Mouse (Mus musculus): ENCODE data around the gene Kpnb1. TPM values are rescaled to one million over a fixed set of nuclear protein-coding genes. Genes with fewer than 3 reads are reported as not detected.

Kpnb1 gene
- polyA plus RNA-seq (2015; fragmentation: Nextera tagmentation; extraction: Ambion mirVana), result 39.6 and 40.4 TPM in 2 replicates

GRCm38 (mm10) chr11:97187764-97188642, at the start of gene Kpnb1:
TSS of gene Kpnb1 (minus strand) at chr11:97187881.
- peaks cover 22% of the 10 kb centered on the region for H3K36me3 ChIP-seq (ENCODE audit: control insufficient read depth, insufficient read depth, low read length)
- peak within 1 kb of the TSS; percentile 94 for H3K27ac ChIP-seq (ENCODE audit: low read length)
- H3K9me3 ChIP-seq (ENCODE audit: control insufficient read depth, low read length), result no peaks in the 10 kb centered on the region
- H3K4me3 ChIP-seq (ENCODE audit: low read length), result peak within 1 kb of the TSS; percentile 84
- no peaks in the 10 kb centered on the region for H3K27me3 ChIP-seq (ENCODE audit: control insufficient read depth, insufficient read depth, low read depth, low read length)
- under 1% methylated on average over 75 of the region's 101 CpGs for WGBS
- H3K4me1 ChIP-seq (replicated peaks; ENCODE audit: control insufficient read depth, insufficient read depth, low read length), result peaks cover 20% of the 10 kb centered on the region
- peak within 1 kb of the TSS; percentile 92 for H3K9ac ChIP-seq (ENCODE audit: low read length)
- peak within 1 kb of the TSS; percentile 93 for H3K4me2 ChIP-seq (ENCODE audit: low read depth, low read length)
- ATAC-seq (ENCODE audit: low read depth), result peak; percentile 95

- no peak overlapping the region for H3K27ac ChIP-seq (ENCODE audit: low read length)
- no peaks in the 10 kb centered on the region for H3K4me1 ChIP-seq (replicated peaks; ENCODE audit: control insufficient read depth, insufficient read depth, low read length)
- H3K4me3 ChIP-seq (ENCODE audit: low read length), result no peak overlapping the region
- 94% methylated on average over 5 of the region's 5 CpGs for WGBS
- ATAC-seq (ENCODE audit: low read depth), result no peak
- peaks cover 17% of the 10 kb centered on the region; the same call in 1 of the 2 replicates for H3K36me3 ChIP-seq (ENCODE audit: control insufficient read depth, insufficient read depth, low read length)
- no peak overlapping the region for H3K9ac ChIP-seq (ENCODE audit: low read length)
- no peaks in the 10 kb centered on the region for H3K27me3 ChIP-seq (ENCODE audit: control insufficient read depth, insufficient read depth, low read depth, low read length)
- H3K4me2 ChIP-seq (ENCODE audit: low read depth, low read length), result no peak overlapping the region
- H3K9me3 ChIP-seq (ENCODE audit: control insufficient read depth, low read length), result no peaks in the 10 kb centered on the region
Observed at GRCm38 (mm10) chr11:97232436-97232835, 44.8 kb upstream of the Kpnb1 start.

- Histone ChIP-seq H3K9ac (ENCODE audit: low read length) (no peak overlapping the region), H3K4me2 (ENCODE audit: low read depth, low read length) (no peak overlapping the region), H3K9me3 (ENCODE audit: control insufficient read depth, low read length) (no peaks in the 10 kb centered on the region), H3K27me3 (ENCODE audit: control insufficient read depth, insufficient read depth, low read depth, low read length) (no peaks in the 10 kb centered on the region), H3K4me1 (replicated peaks; ENCODE audit: control insufficient read depth, insufficient read depth, low read length) (no peaks in the 10 kb centered on the region), H3K36me3 (ENCODE audit: control insufficient read depth, insufficient read depth, low read length) (peaks cover 19% of the 10 kb centered on the region), H3K27ac (ENCODE audit: low read length) (no peak overlapping the region), H3K4me3 (ENCODE audit: low read length) (no peak overlapping the region)
- 83% methylated on average over 2 of the region's 2 CpGs for WGBS
- ATAC-seq (ENCODE audit: low read depth), result no peak
Observed at GRCm38 (mm10) chr11:97229396-97229795, 41.7 kb upstream of the Kpnb1 start.

GRCm38 (mm10) chr11:97228985-97229384, 41.3 kb upstream of the Kpnb1 start:
- Histone ChIP-seq H3K4me2 (ENCODE audit: low read depth, low read length) (no peak overlapping the region), H3K4me3 (ENCODE audit: low read length) (no peak overlapping the region), H3K4me1 (replicated peaks; ENCODE audit: control insufficient read depth, insufficient read depth, low read length) (no peaks in the 10 kb centered on the region), H3K36me3 (ENCODE audit: control insufficient read depth, insufficient read depth, low read length) (peaks cover 19% of the 10 kb centered on the region), H3K27me3 (ENCODE audit: control insufficient read depth, insufficient read depth, low read depth, low read length) (no peaks in the 10 kb centered on the region), H3K9ac (ENCODE audit: low read length) (no peak overlapping the region), H3K27ac (ENCODE audit: low read length) (no peak overlapping the region), H3K9me3 (ENCODE audit: control insufficient read depth, low read length) (no peaks in the 10 kb centered on the region)
- WGBS, result 82% methylated on average over 7 of the region's 7 CpGs
- ATAC-seq (ENCODE audit: low read depth), result no peak

GRCm38 (mm10) chr11:97226131-97226530, 38.5 kb upstream of the Kpnb1 start:
- no peaks in the 10 kb centered on the region for H3K27me3 ChIP-seq (ENCODE audit: control insufficient read depth, insufficient read depth, low read depth, low read length)
- no peak overlapping the region for H3K4me2 ChIP-seq (ENCODE audit: low read depth, low read length)
- no peak overlapping the region for H3K4me3 ChIP-seq (ENCODE audit: low read length)
- no peaks in the 10 kb centered on the region for H3K9me3 ChIP-seq (ENCODE audit: control insufficient read depth, low read length)
- no peak for ATAC-seq (ENCODE audit: low read depth)
- no peaks in the 10 kb centered on the region for H3K4me1 ChIP-seq (replicated peaks; ENCODE audit: control insufficient read depth, insufficient read depth, low read length)
- no peak overlapping the region for H3K9ac ChIP-seq (ENCODE audit: low read length)
- 95% methylated on average over 1 of the region's 1 CpGs for WGBS
- no peak overlapping the region for H3K27ac ChIP-seq (ENCODE audit: low read length)
- H3K36me3 ChIP-seq (ENCODE audit: control insufficient read depth, insufficient read depth, low read length), result peaks cover 27% of the 10 kb centered on the region

DNA sequence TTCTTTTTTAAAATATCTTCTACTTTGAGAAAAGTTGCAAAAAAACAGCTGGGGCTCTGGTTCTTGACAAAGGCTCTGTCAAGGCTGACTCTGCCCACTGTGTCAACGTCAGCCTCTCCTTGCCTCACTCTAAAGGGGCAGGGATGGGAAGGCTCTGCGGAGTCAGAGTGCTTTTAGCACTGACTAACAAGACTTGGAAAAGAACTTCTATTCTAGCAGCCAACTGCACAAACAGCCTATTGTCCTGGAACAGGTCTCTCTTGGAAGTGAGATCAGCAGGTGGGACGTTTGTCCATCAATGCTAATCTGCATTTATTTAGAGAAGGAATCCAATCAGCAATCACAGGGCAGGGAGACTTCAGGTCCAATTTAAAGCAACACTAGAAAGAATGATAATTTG, 35.8 kb upstream of the Kpnb1 start:
- no peaks in the 10 kb centered on the region for H3K4me1 ChIP-seq (replicated peaks; ENCODE audit: control insufficient read depth, insufficient read depth, low read length)
- H3K9me3 ChIP-seq (ENCODE audit: control insufficient read depth, low read length), result no peaks in the 10 kb centered on the region
- H3K36me3 ChIP-seq (ENCODE audit: control insufficient read depth, insufficient read depth, low read length), result peaks cover 32% of the 10 kb centered on the region
- 57% methylated on average over 3 of the region's 3 CpGs for WGBS
- H3K9ac ChIP-seq (ENCODE audit: low read length), result no peak overlapping the region
- H3K27me3 ChIP-seq (ENCODE audit: control insufficient read depth, insufficient read depth, low read depth, low read length), result no peaks in the 10 kb centered on the region
- H3K27ac ChIP-seq (ENCODE audit: low read length), result no peak overlapping the region
- no peak overlapping the region for H3K4me2 ChIP-seq (ENCODE audit: low read depth, low read length)
- no peak for ATAC-seq (ENCODE audit: low read depth)
- H3K4me3 ChIP-seq (ENCODE audit: low read length), result no peak overlapping the region

DNA sequence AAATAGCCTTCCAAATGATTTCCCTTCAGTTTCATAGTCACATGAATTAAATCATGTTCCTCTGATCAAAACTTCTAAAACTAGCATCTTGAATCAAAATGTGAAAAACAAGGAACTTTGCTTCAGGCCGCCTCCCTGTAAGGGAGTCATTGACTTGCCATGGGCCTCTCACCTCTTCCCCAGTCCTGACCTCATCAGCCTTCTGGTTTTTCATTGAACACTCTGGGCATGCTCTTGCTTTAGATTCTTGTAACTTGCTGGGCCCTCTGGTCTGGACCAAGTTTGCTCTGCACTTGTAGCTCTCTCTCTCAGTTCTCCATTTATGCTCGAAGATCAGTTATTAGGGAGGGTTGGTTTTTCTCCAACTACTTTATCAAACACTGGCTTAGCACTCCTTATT, 33.9 kb upstream of the Kpnb1 start:
- WGBS, result 93% methylated on average over 2 of the region's 2 CpGs
- ATAC-seq (ENCODE audit: low read depth), result no peak
- Histone ChIP-seq H3K4me1 (replicated peaks; ENCODE audit: control insufficient read depth, insufficient read depth, low read length) (no peaks in the 10 kb centered on the region), H3K9me3 (ENCODE audit: control insufficient read depth, low read length) (no peaks in the 10 kb centered on the region), H3K36me3 (ENCODE audit: control insufficient read depth, insufficient read depth, low read length) (peaks cover 40% of the 10 kb centered on the region), H3K27me3 (ENCODE audit: control insufficient read depth, insufficient read depth, low read depth, low read length) (no peaks in the 10 kb centered on the region), H3K4me3 (ENCODE audit: low read length) (no peak overlapping the region), H3K9ac (ENCODE audit: low read length) (no peak overlapping the region), H3K4me2 (ENCODE audit: low read depth, low read length) (no peak overlapping the region), H3K27ac (ENCODE audit: low read length) (no peak overlapping the region)

DNA sequence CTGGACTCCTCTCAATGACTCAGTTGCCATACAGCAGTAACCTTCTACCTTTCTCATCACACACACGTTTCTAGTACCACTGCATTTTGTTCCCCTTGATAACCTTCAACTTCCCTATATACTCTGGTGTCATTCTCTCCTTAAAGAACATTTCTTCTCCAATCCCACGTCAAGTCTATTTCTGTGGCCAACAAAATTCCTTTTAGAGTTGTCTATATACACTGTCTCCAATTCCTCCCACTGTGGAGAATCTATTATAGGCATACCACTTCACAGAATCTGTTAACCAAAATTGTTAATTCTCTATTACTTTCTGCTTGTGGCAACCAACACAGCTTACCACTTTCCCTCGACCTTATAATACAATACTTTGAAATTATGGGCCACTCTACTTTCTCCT, 32.5 kb upstream of the Kpnb1 start:
- Histone ChIP-seq H3K4me3 (ENCODE audit: low read length) (no peak overlapping the region), H3K9ac (ENCODE audit: low read length) (no peak overlapping the region), H3K27me3 (ENCODE audit: control insufficient read depth, insufficient read depth, low read depth, low read length) (no peaks in the 10 kb centered on the region), H3K27ac (ENCODE audit: low read length) (no peak overlapping the region), H3K9me3 (ENCODE audit: control insufficient read depth, low read length) (no peaks in the 10 kb centered on the region), H3K4me2 (ENCODE audit: low read depth, low read length) (no peak overlapping the region), H3K4me1 (replicated peaks; ENCODE audit: control insufficient read depth, insufficient read depth, low read length) (no peaks in the 10 kb centered on the region), H3K36me3 (ENCODE audit: control insufficient read depth, insufficient read depth, low read length) (peaks cover 46% of the 10 kb centered on the region)
- no peak for ATAC-seq (ENCODE audit: low read depth)
- WGBS, result 78% methylated on average over 3 of the region's 3 CpGs

GRCm38 (mm10) chr11:97214411-97214810, 26.7 kb upstream of the Kpnb1 start:
- Histone ChIP-seq H3K4me2 (ENCODE audit: low read depth, low read length) (no peak overlapping the region), H3K27me3 (ENCODE audit: control insufficient read depth, insufficient read depth, low read depth, low read length) (no peaks in the 10 kb centered on the region), H3K36me3 (ENCODE audit: control insufficient read depth, insufficient read depth, low read length) (peaks cover 51% of the 10 kb centered on the region), H3K4me1 (replicated peaks; ENCODE audit: control insufficient read depth, insufficient read depth, low read length) (no peaks in the 10 kb centered on the region), H3K4me3 (ENCODE audit: low read length) (no peak overlapping the region), H3K9me3 (ENCODE audit: control insufficient read depth, low read length) (no peaks in the 10 kb centered on the region), H3K9ac (ENCODE audit: low read length) (no peak overlapping the region), H3K27ac (ENCODE audit: low read length) (no peak overlapping the region)
- 91% methylated on average over 5 of the region's 5 CpGs for WGBS
- no peak for ATAC-seq (ENCODE audit: low read depth)
